Mouse (Mus musculus) v-Abl transformed pro-B cells (cell line): ENCODE results near the gene 4921504E06Rik.

Experiments used
- in situ Hi-C, 2 experiments: fragments of 400-800 bp; cut with MboI; formaldehyde crosslinking; loops; one replicate each; pipeline ENCODE4 v1.15.1; 2025; ENCODE audit not compliant: unreplicated experiment in 2 of 2

Gene 4921504E06Rik

GRCm38 (mm10) chr2:19553821-19554592 lies at the start of gene 4921504E06Rik:
Gene 4921504E06Rik, minus strand, starts transcription at chr2:19553914.
- in situ Hi-C loops = no loop called here

- in situ Hi-C loops = no loop called here
Measured at GRCm38 (mm10) chr2:19601386-19601925, 47.7 kb upstream of the 4921504E06Rik start.

GRCm38 (mm10) chr2:19600860-19601259 lies 47.1 kb upstream of the 4921504E06Rik start:
- in situ Hi-C loops = no loop called here

GRCm38 (mm10) chr2:19599801-19600200 lies 46.1 kb upstream of the 4921504E06Rik start:
- in situ Hi-C loops = no loop called here

GRCm38 (mm10) chr2:19596988-19597387 lies 43.3 kb upstream of the 4921504E06Rik start:
- in situ Hi-C loops = no loop called here

GRCm38 (mm10) chr2:19596426-19596825 lies 42.7 kb upstream of the 4921504E06Rik start:
- in situ Hi-C loops = no loop called here

GRCm38 (mm10) chr2:19594856-19595255 lies 41.1 kb upstream of the 4921504E06Rik start:
- in situ Hi-C loops = no loop called here

- in situ Hi-C loops = no loop called here
Measured at GRCm38 (mm10) chr2:19579846-19580245, 26.1 kb upstream of the 4921504E06Rik start.

GRCm38 (mm10) chr2:19579180-19579579 lies 25.5 kb upstream of the 4921504E06Rik start:
- in situ Hi-C loops = no loop called here

- in situ Hi-C loops = no loop called here
Measured at GRCm38 (mm10) chr2:19562114-19562829, 8.6 kb upstream of the 4921504E06Rik start.

- in situ Hi-C loops = no loop called here
Measured at GRCm38 (mm10) chr2:19560654-19561053, 6.9 kb upstream of the 4921504E06Rik start.

- in situ Hi-C loops = no loop called here
Measured at GRCm38 (mm10) chr2:19560071-19560470, 6.4 kb upstream of the 4921504E06Rik start.

GRCm38 (mm10) chr2:19551396-19551795 lies 2.3 kb downstream of the 4921504E06Rik start:
- in situ Hi-C loops = no loop called here

- in situ Hi-C loops = no loop called here
Measured at GRCm38 (mm10) chr2:19540906-19541305, 12.8 kb downstream of the 4921504E06Rik start.

- in situ Hi-C loops = loop anchor here in 1 of 2 experiments (5.0 to 10.0 kb wide), 2 partner anchors 115 to 198 kb away; no protein-coding TSS in a partner anchor
Measured at GRCm38 (mm10) chr2:19529428-19529827, 24.3 kb downstream of the 4921504E06Rik start.

GRCm38 (mm10) chr2:19528797-19529196 lies 24.9 kb downstream of the 4921504E06Rik start:
- in situ Hi-C loops = loop anchor here in 1 of 2 experiments (5.0 to 10.0 kb wide), 2 partner anchors 114 to 199 kb away; no protein-coding TSS in a partner anchor

- in situ Hi-C loops = loop anchor here in 1 of 2 experiments (10.0 kb wide), 1 partner anchor 109 kb away; no protein-coding TSS in a partner anchor
Measured at GRCm38 (mm10) chr2:19524071-19524470, 29.6 kb downstream of the 4921504E06Rik start.

- in situ Hi-C loops = loop anchor here in 1 of 2 experiments (10.0 kb wide), 1 partner anchor 107 kb away; no protein-coding TSS in a partner anchor
Measured at GRCm38 (mm10) chr2:19521662-19522061, 32.1 kb downstream of the 4921504E06Rik start.

- in situ Hi-C loops = loop anchor here in 1 of 2 experiments (10.0 kb wide), 1 partner anchor 106 kb away; no protein-coding TSS in a partner anchor
Measured at GRCm38 (mm10) chr2:19520617-19521016, 33.1 kb downstream of the 4921504E06Rik start.

GRCm38 (mm10) chr2:19519768-19520167 lies 33.9 kb downstream of the 4921504E06Rik start:
- in situ Hi-C loops = loop anchor here (10.0 kb wide), 1 partner anchor 105 kb away; no protein-coding TSS in a partner anchor

GRCm38 (mm10) chr2:19517952-19518351 lies 35.8 kb downstream of the 4921504E06Rik start:
- in situ Hi-C loops = loop anchor here in 1 of 2 experiments (10.0 kb wide), 1 partner anchor 103 kb away; no protein-coding TSS in a partner anchor
